Mouse (Mus musculus) kidney, embryonic 14.5 days (tissue): ENCODE measurements around the gene Rhno1. TPM values are rescaled to one million over a fixed set of nuclear protein-coding genes. Genes with fewer than 3 reads are reported as not detected.
A peak's percentile ranks its signal among the peaks of the same experiment; 100 is the strongest.

Experiments used
- ATAC-seq: fragments of 200-750 bp; cut with Nextera tagmentation; 2 replicates; pipeline ENCODE4 v1.8.0; 2017; ENCODE audit warnings: moderate number of reproducible peaks, mild to moderate bottlenecking, moderate TSS enrichment, moderate library complexity; ENCODE audit not compliant: low FRiP score, low TSS enrichment
- H3K27ac ChIP-seq: fragments of 300-500 bp; sonication (generic); 2 replicates; pipeline ENCODE4 v1.5.1; 2014; ENCODE audit warnings: low read depth, mild to moderate bottlenecking, low read length, moderate library complexity, mixed read lengths
- H3K27me3 ChIP-seq: fragments of 300-500 bp; sonication (generic); 2 replicates; pipeline ENCODE4 v1.6.1; 2014; ENCODE audit warnings: mild to moderate bottlenecking, low read length; ENCODE audit not compliant: control insufficient read depth, insufficient read depth
- H3K36me3 ChIP-seq: fragments of 300-500 bp; sonication (generic); 2 replicates; pipeline ENCODE4 v1.6.1; 2014; ENCODE audit warnings: low read length, mixed read lengths; ENCODE audit not compliant: control insufficient read depth, insufficient read depth
- H3K4me1 ChIP-seq: fragments of 300-500 bp; sonication (generic); 2 replicates; pipeline ENCODE4 v1.6.1; 2014; ENCODE audit warnings: low read length, mixed read lengths; ENCODE audit not compliant: control insufficient read depth, insufficient read depth
- H3K4me2 ChIP-seq: fragments of 300-500 bp; sonication (generic); replicated peaks from 2 replicates; pipeline ENCODE4 v1.6.1; 2014; ENCODE audit warnings: low read depth, mild to moderate bottlenecking, low read length
- H3K4me3 ChIP-seq: fragments of 300-500 bp; sonication (generic); 2 replicates; pipeline ENCODE4 v1.5.1; 2014; ENCODE audit warnings: mild to moderate bottlenecking, low read length
- H3K9ac ChIP-seq: fragments of 300-500 bp; sonication (generic); 2 replicates; pipeline ENCODE4 v1.6.1; 2014; ENCODE audit warnings: low read depth, mild to moderate bottlenecking, low read length, moderate library complexity
- H3K9me3 ChIP-seq: fragments of 300-500 bp; sonication (generic); 2 replicates; pipeline ENCODE4 v1.6.1; 2016; ENCODE audit warnings: low read length; ENCODE audit not compliant: control insufficient read depth
- WGBS: fragments of 180-500 bp; shearing (Covaris S2); extraction: QIAGEN DNeasy Blood & Tissue Kit; methylation state at CpG from one replicate; pipeline ENCODE4 v1.1.7; 2014; 5-methylcytosine and 5-hydroxymethylcytosine counted together
- polyA plus RNA-seq: library from polyadenylated mRNA; unstranded; fragments of >200 nt; fragmentation: Nextera tagmentation; extraction: Ambion mirVana; gene quantifications from 2 replicates; pipeline ENCODE4 v1.2.1, GENCODE M21; 2014

Gene Rhno1
- polyA plus RNA-seq, 1 experiment from 2014 or later, result 132 TPM

DNA sequence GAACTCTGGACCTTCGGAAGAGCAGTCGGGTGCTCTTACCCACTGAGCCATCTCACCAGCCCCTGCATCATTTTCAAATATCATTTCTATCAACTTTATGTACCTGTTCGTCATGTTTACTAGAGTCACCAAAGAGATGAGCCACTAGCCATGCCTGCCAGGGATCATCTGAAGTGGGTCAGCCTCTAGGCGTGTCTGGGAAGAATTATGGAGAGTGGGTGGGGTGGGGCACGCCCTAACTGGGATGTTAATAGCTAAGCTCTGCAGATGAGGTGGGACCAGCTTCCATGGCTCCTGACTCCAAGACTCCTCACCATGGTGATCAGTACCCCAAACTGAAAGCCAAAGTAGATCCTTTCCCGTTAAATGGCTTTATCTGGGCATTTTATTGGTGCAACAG, 47.9 kb downstream of the Rhno1 start:
- Histone ChIP-seq H3K27me3 (no peaks in the 10 kb centered on the region), H3K9ac (no peak overlapping the region), H3K27ac (no peak overlapping the region), H3K4me3 (no peak overlapping the region), H3K9me3 (no peaks in the 10 kb centered on the region), H3K4me2 (no peak overlapping the region), H3K4me1 (no peaks in the 10 kb centered on the region), H3K36me3 (no peaks in the 10 kb centered on the region)
- no peak for ATAC-seq
- 83% methylated on average over 6 of the region's 6 CpGs for WGBS

DNA sequence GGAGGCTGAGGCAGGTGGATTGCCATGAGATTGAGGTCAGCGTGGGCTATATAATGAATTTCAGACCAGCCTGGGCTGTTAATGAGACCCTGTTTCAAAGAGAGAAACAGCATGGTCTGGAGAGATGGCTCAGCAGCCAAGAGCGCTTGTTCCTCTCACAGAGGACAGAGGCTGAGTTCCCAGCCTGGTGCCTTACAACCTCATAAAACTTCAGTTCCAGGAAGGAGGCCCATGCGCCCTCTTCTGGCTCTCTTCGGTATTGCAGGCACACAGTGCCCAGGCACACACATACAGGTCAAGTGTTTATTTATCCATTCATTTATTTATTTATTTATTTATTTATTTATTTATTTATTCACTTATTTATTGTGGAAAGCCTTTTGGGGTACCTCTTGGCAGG, 54.4 kb downstream of the Rhno1 start:
- peak; percentile 74 for ATAC-seq
- Histone ChIP-seq H3K27me3 (no peaks in the 10 kb centered on the region), H3K4me3 (no peak overlapping the region), H3K9me3 (no peaks in the 10 kb centered on the region), H3K36me3 (no peaks in the 10 kb centered on the region), H3K4me2 (no peak overlapping the region), H3K27ac (no peak overlapping the region), H3K4me1 (no peaks in the 10 kb centered on the region), H3K9ac (no peak overlapping the region)
- WGBS, result 28% methylated on average over 4 of the region's 4 CpGs

Other genes with a start within 250 kb of the Rhno1 start
- 96.6 and 100 TPM in 2 replicates for gene Tspan9, start 219.3 kb downstream of the Rhno1 start, polyA plus RNA-seq
- 1.5 and 2.2 TPM in 2 replicates for gene Tead4, start 62.1 kb downstream of the Rhno1 start, polyA plus RNA-seq
- 22.3 and 28.1 TPM in 2 replicates for gene Tulp3, start 7.1 kb downstream of the Rhno1 start, polyA plus RNA-seq
- 26.7 and 48.2 TPM in 2 replicates for gene Foxm1, start 56 bp upstream of the Rhno1 start, polyA plus RNA-seq
- 0.26 and 0.60 TPM in 2 replicates for gene Tex52, start 12.5 kb upstream of the Rhno1 start, polyA plus RNA-seq
- not detected in 2 replicates for gene Gm44596, start 12.6 kb upstream of the Rhno1 start, polyA plus RNA-seq
- 13.3 and 17.9 TPM in 2 replicates for gene Nrip2, start 36.4 kb upstream of the Rhno1 start, polyA plus RNA-seq
- gene Itfg2, start 62.0 kb upstream of the Rhno1 start, polyA plus RNA-seq, result 24.0 and 35.7 TPM in 2 replicates
- 400 and 513 TPM in 2 replicates for gene Fkbp4, start 75.8 kb upstream of the Rhno1 start, polyA plus RNA-seq
- gene Pzp, start 163.8 kb upstream of the Rhno1 start, polyA plus RNA-seq, result 0.07 and 1.0 TPM in 2 replicates
- gene A2ml1, start 218.7 kb upstream of the Rhno1 start, polyA plus RNA-seq, result 0.26 and 0.30 TPM in 2 replicates